Mouse (Mus musculus): Measurements from ENCODE around the gene Actn1. TPM values are rescaled to one million over a fixed set of nuclear protein-coding genes. Genes with fewer than 3 reads are reported as not detected.

Actn1 gene
- polyA plus RNA-seq, 1 experiment from 2014 or later, result 32.5 TPM

DNA sequence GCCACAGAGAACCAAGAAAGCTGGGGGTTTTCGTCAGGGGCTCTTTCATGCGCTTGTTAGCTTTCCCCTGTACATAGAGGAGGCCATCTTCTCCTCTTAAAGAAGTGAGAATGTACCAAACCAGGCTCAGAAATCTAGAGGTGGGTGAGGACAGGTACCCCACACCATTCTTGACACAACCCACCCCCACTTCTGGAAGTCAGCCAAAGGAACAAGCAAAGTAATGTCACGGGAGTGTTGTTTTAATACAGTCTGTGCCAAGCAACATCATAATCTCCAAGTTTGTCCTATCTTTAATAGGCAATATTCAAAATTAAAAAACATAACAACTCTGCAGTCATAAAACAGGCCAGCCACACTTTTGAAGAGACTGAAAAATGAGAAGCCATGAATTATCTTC is 92.8 kb downstream of the Actn1 start:
- 89% methylated on average over 3 of the region's 3 CpGs for WGBS
- no peak overlapping the region for H3K27ac ChIP-seq
- H3K9me3 ChIP-seq (replicated peaks; ENCODE audit: low read length), result no peaks in the 10 kb centered on the region
- H3K9ac ChIP-seq (ENCODE audit: low read depth, low read length), result no peak overlapping the region
- H3K4me3 ChIP-seq (replicated peaks; ENCODE audit: low read depth, low read length), result no peak overlapping the region
- no peak for TF ChIP-seq CTCF (IDR thresholded peaks at IDR 0.05; ENCODE audit: low read depth)
- H3K4me2 ChIP-seq (ENCODE audit: low read length), result no peak overlapping the region
- no peaks in the 10 kb centered on the region for H3K27me3 ChIP-seq (ENCODE audit: insufficient read depth, low read length)
- DNase-seq (ENCODE audit: low spot score), result no peak
- no peak for ATAC-seq (replicated peaks; ENCODE audit: low FRiP score, low read depth)
- H3K36me3 ChIP-seq (ENCODE audit: insufficient read depth, low read length), result peaks cover 31% of the 10 kb centered on the region
- no peaks in the 10 kb centered on the region for H3K4me1 ChIP-seq (replicated peaks; ENCODE audit: insufficient read depth, low read length)

DNA sequence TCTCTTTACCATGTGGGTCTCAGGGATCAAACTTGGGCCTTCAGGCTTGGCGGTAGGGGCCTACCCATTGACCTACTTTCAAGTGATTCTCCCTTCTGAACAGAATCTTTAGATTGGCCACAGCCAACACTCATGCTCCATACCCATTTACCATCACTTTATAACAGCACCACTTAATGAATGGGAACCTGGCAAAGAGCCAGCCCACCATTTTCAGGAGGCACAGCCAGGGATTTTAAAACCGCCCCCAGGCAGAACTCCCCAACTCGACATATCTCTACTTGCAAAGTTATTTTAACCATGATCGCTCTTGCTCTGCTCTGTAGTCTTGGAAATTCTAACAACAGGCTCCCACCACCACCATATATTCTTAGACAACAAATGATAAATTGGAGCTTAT is 93.5 kb downstream of the Actn1 start:
- Histone ChIP-seq H3K27me3 (ENCODE audit: insufficient read depth, low read length) (no peaks in the 10 kb centered on the region), H3K4me3 (replicated peaks; ENCODE audit: low read depth, low read length) (no peak overlapping the region), H3K27ac (no peak overlapping the region), H3K4me1 (replicated peaks; ENCODE audit: insufficient read depth, low read length) (no peaks in the 10 kb centered on the region), H3K9me3 (replicated peaks; ENCODE audit: low read length) (no peaks in the 10 kb centered on the region), H3K36me3 (ENCODE audit: insufficient read depth, low read length) (peaks cover 28% of the 10 kb centered on the region), H3K4me2 (ENCODE audit: low read length) (no peak overlapping the region), H3K9ac (ENCODE audit: low read depth, low read length) (no peak overlapping the region)
- TF ChIP-seq CTCF (IDR thresholded peaks at IDR 0.05; ENCODE audit: low read depth), result no peak
- ATAC-seq (replicated peaks; ENCODE audit: low FRiP score, low read depth) (no peak), DNase-seq (ENCODE audit: low spot score) (no peak)
- 81% methylated on average over 4 of the region's 4 CpGs for WGBS

DNA sequence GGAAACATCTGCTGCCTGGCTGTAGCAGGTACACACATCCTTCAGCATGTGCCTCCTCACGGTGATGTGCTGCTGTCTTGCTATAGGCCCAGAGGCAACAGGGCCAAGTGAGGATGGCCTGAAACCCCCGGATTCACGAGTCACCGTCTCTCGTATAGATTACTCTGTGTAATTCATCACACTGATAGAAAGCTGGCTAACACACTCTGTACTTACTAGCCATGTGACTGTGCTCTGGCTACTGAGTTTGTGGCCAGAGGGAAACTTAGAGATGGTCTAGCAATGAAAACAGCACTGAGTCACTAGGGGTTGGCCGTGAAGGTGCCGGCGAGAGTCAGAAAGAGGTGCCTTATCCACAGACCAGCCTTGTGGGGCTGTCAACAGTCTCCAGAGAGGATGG is 95.6 kb downstream of the Actn1 start:
- no peak for TF ChIP-seq CTCF (IDR thresholded peaks at IDR 0.05; ENCODE audit: low read depth)
- H3K27ac ChIP-seq, result no peak overlapping the region
- H3K4me1 ChIP-seq (replicated peaks; ENCODE audit: insufficient read depth, low read length), result no peaks in the 10 kb centered on the region
- 97% methylated on average over 8 of the region's 8 CpGs for WGBS
- no peak for DNase-seq (ENCODE audit: low spot score)
- no peak overlapping the region for H3K4me2 ChIP-seq (ENCODE audit: low read length)
- H3K4me3 ChIP-seq (replicated peaks; ENCODE audit: low read depth, low read length), result no peak overlapping the region
- H3K9me3 ChIP-seq (replicated peaks; ENCODE audit: low read length), result no peaks in the 10 kb centered on the region
- peaks cover 10% of the 10 kb centered on the region for H3K36me3 ChIP-seq (ENCODE audit: insufficient read depth, low read length)
- no peak overlapping the region for H3K9ac ChIP-seq (ENCODE audit: low read depth, low read length)
- ATAC-seq (replicated peaks; ENCODE audit: low FRiP score, low read depth), result no peak
- H3K27me3 ChIP-seq (ENCODE audit: insufficient read depth, low read length), result no peaks in the 10 kb centered on the region

DNA sequence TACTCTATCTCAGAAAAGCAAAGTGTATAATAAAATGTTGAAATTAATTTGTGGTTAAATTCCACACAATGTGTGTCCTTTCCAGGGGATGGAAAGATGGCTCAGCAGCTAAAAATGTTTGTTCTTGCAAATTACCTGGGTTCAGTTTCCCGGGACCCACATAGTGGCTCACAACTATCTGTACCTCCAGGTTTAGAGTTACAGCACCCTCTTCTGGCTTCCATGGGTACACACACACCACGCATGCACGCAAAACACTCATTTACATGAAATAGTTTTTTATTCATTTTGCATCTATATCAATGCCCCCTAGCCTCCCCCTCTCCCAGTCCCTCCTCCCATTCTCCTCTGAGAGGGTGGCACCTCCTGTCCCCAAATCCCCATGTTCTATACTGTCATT is 97.7 kb downstream of the Actn1 start:
- WGBS, result 84% methylated on average over 3 of the region's 3 CpGs
- ATAC-seq (replicated peaks; ENCODE audit: low FRiP score, low read depth) (no peak), DNase-seq (ENCODE audit: low spot score) (no peak)
- Histone ChIP-seq H3K9me3 (replicated peaks; ENCODE audit: low read length) (no peaks in the 10 kb centered on the region), H3K4me1 (replicated peaks; ENCODE audit: insufficient read depth, low read length) (no peaks in the 10 kb centered on the region), H3K9ac (ENCODE audit: low read depth, low read length) (no peak overlapping the region), H3K36me3 (ENCODE audit: insufficient read depth, low read length) (peaks cover 7% of the 10 kb centered on the region; the same call in 1 of the 2 replicates), H3K27me3 (ENCODE audit: insufficient read depth, low read length) (no peaks in the 10 kb centered on the region), H3K4me2 (ENCODE audit: low read length) (no peak overlapping the region), H3K4me3 (replicated peaks; ENCODE audit: low read depth, low read length) (no peak overlapping the region), H3K27ac (no peak overlapping the region)
- TF ChIP-seq CTCF (IDR thresholded peaks at IDR 0.05; ENCODE audit: low read depth), result peak; percentile 41

DNA sequence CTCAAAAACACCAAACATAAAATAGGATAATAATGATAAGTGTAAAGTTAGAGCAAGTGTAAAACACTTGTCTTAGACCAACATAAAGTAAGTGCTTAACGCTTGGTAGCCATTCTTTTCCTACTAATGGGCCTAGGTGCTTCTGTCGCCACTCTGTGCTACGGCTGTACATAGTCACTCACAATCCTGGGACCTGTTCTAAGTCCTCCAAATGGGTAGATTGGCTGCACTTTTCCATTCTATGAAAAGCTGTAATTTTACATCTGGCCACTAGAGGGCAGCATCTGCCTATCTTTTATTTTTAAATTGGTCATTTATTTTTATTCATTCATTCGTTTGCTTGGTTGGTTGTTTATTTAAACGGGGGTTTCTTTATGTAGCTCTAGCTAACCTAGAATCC is 102.5 kb downstream of the Actn1 start:
- peak; percentile 81 for TF ChIP-seq CTCF (IDR thresholded peaks at IDR 0.05; ENCODE audit: low read depth)
- Histone ChIP-seq H3K27ac (no peak overlapping the region), H3K9me3 (replicated peaks; ENCODE audit: low read length) (no peaks in the 10 kb centered on the region), H3K4me3 (replicated peaks; ENCODE audit: low read depth, low read length) (no peak overlapping the region), H3K9ac (ENCODE audit: low read depth, low read length) (no peak overlapping the region), H3K4me1 (replicated peaks; ENCODE audit: insufficient read depth, low read length) (no peaks in the 10 kb centered on the region), H3K27me3 (ENCODE audit: insufficient read depth, low read length) (no peaks in the 10 kb centered on the region), H3K36me3 (ENCODE audit: insufficient read depth, low read length) (no peaks in the 10 kb centered on the region), H3K4me2 (ENCODE audit: low read length) (no peak overlapping the region)
- DNase-seq (ENCODE audit: low spot score) (peak; percentile 76), ATAC-seq (replicated peaks; ENCODE audit: low FRiP score, low read depth) (no peak)
- 6% methylated on average over 5 of the region's 5 CpGs for WGBS

DNA sequence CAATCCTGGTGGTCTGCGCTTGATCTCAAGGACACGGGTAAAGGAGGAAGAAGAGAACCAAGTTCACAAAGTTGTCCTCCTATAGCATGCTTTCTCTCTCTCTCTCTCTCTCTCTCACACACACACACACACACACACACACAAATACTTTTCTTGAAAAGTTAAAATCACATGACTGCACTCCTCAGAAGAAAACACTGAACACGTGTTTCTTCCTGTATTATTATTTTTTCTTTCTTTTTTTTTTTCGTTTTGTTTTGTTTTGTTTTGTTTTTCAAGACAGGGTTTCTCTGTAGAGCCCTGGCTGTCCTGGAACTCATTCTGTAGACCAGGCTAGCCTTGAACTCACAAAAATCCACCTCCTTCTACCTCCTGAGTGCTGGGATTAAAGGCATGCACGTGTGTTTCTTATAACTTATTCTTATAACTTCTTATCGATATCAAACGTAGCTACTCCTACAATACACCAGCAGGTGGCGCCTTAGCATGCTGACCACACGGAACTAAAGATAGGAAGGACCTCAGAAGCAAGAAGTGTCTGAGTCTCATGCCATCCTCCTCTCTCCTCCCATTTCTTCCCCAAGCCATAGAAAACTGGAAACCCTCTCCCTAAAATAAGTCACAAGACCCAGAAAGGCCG is 106.4 kb downstream of the Actn1 start:
- WGBS, result 39% methylated on average over 10 of the region's 10 CpGs

DNA sequence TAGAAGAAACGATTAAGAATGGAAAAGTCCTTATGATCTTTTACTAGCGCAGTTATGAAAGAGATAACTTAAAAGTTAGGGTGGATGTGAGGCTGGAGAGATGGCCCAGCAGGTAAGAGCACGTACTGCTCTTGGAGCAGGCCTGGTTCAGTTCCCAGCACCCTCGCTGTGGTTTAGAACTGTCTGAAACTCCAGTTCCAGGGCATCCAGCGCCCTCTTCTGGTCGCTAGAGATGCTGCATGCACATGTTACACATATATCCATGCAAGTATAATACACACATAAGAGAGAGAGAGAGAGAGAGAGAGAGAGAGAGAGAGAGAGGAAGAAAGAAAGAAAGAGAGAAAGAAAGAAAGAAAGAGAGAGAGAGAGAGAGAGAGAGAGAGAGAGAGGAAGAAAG is 107.1 kb downstream of the Actn1 start:
- DNase-seq (ENCODE audit: low spot score) (no peak), ATAC-seq (replicated peaks; ENCODE audit: low FRiP score, low read depth) (no peak)
- no peak; the same call in 1 of the 2 replicates for TF ChIP-seq CTCF (IDR thresholded peaks at IDR 0.05; ENCODE audit: low read depth)
- Histone ChIP-seq H3K4me3 (replicated peaks; ENCODE audit: low read depth, low read length) (no peak overlapping the region), H3K4me2 (ENCODE audit: low read length) (no peak overlapping the region), H3K27me3 (ENCODE audit: insufficient read depth, low read length) (no peaks in the 10 kb centered on the region), H3K27ac (no peak overlapping the region), H3K4me1 (replicated peaks; ENCODE audit: insufficient read depth, low read length) (no peaks in the 10 kb centered on the region), H3K9me3 (replicated peaks; ENCODE audit: low read length) (no peaks in the 10 kb centered on the region), H3K36me3 (ENCODE audit: insufficient read depth, low read length) (no peaks in the 10 kb centered on the region), H3K9ac (ENCODE audit: low read depth, low read length) (no peak overlapping the region)
- 79% methylated on average over 6 of the region's 6 CpGs for WGBS

More for the DNA sequence above, 106.4 kb downstream of the Actn1 start:
- no peak overlapping the region for H3K27ac ChIP-seq
- H3K4me2 ChIP-seq (ENCODE audit: low read length), result no peak overlapping the region
- no peaks in the 10 kb centered on the region for H3K36me3 ChIP-seq (ENCODE audit: insufficient read depth, low read length)
- H3K9me3 ChIP-seq (replicated peaks; ENCODE audit: low read length), result no peaks in the 10 kb centered on the region
- no peaks in the 10 kb centered on the region for H3K27me3 ChIP-seq (ENCODE audit: insufficient read depth, low read length)
- peak; percentile 86 for DNase-seq (ENCODE audit: low spot score)
- H3K4me1 ChIP-seq (replicated peaks; ENCODE audit: insufficient read depth, low read length), result no peaks in the 10 kb centered on the region
- ATAC-seq (replicated peaks; ENCODE audit: low FRiP score, low read depth), result no peak
- H3K4me3 ChIP-seq (replicated peaks; ENCODE audit: low read depth, low read length), result no peak overlapping the region
- TF ChIP-seq CTCF (IDR thresholded peaks at IDR 0.05; ENCODE audit: low read depth), result peak; percentile 88
- no peak overlapping the region for H3K9ac ChIP-seq (ENCODE audit: low read depth, low read length)
